Mouse (Mus musculus): Measurements from ENCODE around the gene Fbln7. TPM values are rescaled to one million over a fixed set of nuclear protein-coding genes. Genes with fewer than 3 reads are reported as not detected.
A peak's percentile ranks its signal among the peaks of the same experiment; 100 is the strongest.

Gene Fbln7
- 0.21 and 0.42 TPM in 2 replicates for polyA plus RNA-seq (2015; fragmentation: Nextera tagmentation; extraction: Ambion mirVana)

GRCm38 (mm10) chr2:128862636-128863035, at the start of gene Fbln7:
Gene Fbln7, plus strand, starts transcription at chr2:128862981.
- H3K4me2 ChIP-seq (ENCODE audit: low read depth, low read length), result peak within 1 kb of the TSS; percentile 57
- peak within 1 kb of the TSS; percentile 41 for H3K4me3 ChIP-seq (ENCODE audit: low read depth, low read length)
- no peak within 1 kb of the TSS for H3K27ac ChIP-seq (ENCODE audit: low read length)
- peaks cover 15% of the 10 kb centered on the region for H3K27me3 ChIP-seq (ENCODE audit: control insufficient read depth, insufficient read depth, low read depth, low read length)
- H3K9ac ChIP-seq (ENCODE audit: low read depth, low read length), result no peak within 1 kb of the TSS
- ATAC-seq (ENCODE audit: low read depth), result no peak
- 67% methylated on average over 9 of the region's 9 CpGs for WGBS (ENCODE audit: insufficient replicate concordance)
- no peaks in the 10 kb centered on the region for H3K9me3 ChIP-seq (replicated peaks; ENCODE audit: control insufficient read depth, low read length)
- H3K4me1 ChIP-seq (ENCODE audit: control insufficient read depth, low read depth, low read length), result no peaks in the 10 kb centered on the region
- no peaks in the 10 kb centered on the region for H3K36me3 ChIP-seq (ENCODE audit: control insufficient read depth, insufficient read depth)

GRCm38 (mm10) chr2:128816311-128816710, 46.5 kb upstream of the Fbln7 start:
- no peak overlapping the region for H3K4me2 ChIP-seq (ENCODE audit: low read depth, low read length)
- no peak overlapping the region for H3K4me3 ChIP-seq (ENCODE audit: low read depth, low read length)
- no peak for ATAC-seq (ENCODE audit: low read depth)
- H3K4me1 ChIP-seq (ENCODE audit: control insufficient read depth, low read depth, low read length), result peaks cover 18% of the 10 kb centered on the region
- WGBS (ENCODE audit: insufficient replicate concordance), result 72% methylated on average over 1 of the region's 1 CpGs
- H3K36me3 ChIP-seq (ENCODE audit: control insufficient read depth, insufficient read depth), result no peaks in the 10 kb centered on the region
- no peak overlapping the region for H3K9ac ChIP-seq (ENCODE audit: low read depth, low read length)
- H3K9me3 ChIP-seq (replicated peaks; ENCODE audit: control insufficient read depth, low read length), result no peaks in the 10 kb centered on the region
- H3K27ac ChIP-seq (ENCODE audit: low read length), result no peak overlapping the region
- no peaks in the 10 kb centered on the region for H3K27me3 ChIP-seq (ENCODE audit: control insufficient read depth, insufficient read depth, low read depth, low read length)

- no peaks in the 10 kb centered on the region for H3K36me3 ChIP-seq (ENCODE audit: control insufficient read depth, insufficient read depth)
- WGBS (ENCODE audit: insufficient replicate concordance), result 48% methylated on average over 6 of the region's 6 CpGs
- peak overlapping the region; percentile 94 for H3K4me3 ChIP-seq (ENCODE audit: low read depth, low read length)
- H3K9me3 ChIP-seq (replicated peaks; ENCODE audit: control insufficient read depth, low read length), result no peaks in the 10 kb centered on the region
- no peaks in the 10 kb centered on the region for H3K27me3 ChIP-seq (ENCODE audit: control insufficient read depth, insufficient read depth, low read depth, low read length)
- H3K27ac ChIP-seq (ENCODE audit: low read length), result no peak overlapping the region; the same call in 1 of the 2 replicates
- peak overlapping the region; percentile 95 for H3K4me2 ChIP-seq (ENCODE audit: low read depth, low read length)
- H3K4me1 ChIP-seq (ENCODE audit: control insufficient read depth, low read depth, low read length), result peaks cover 18% of the 10 kb centered on the region
- no peak overlapping the region for H3K9ac ChIP-seq (ENCODE audit: low read depth, low read length)
- no peak for ATAC-seq (ENCODE audit: low read depth)
Measured at GRCm38 (mm10) chr2:128816916-128817315, 45.9 kb upstream of the Fbln7 start.

GRCm38 (mm10) chr2:128817387-128817785, 45.4 kb upstream of the Fbln7 start:
- under 1% methylated on average over 7 of the region's 7 CpGs for WGBS (ENCODE audit: insufficient replicate concordance)
- no peaks in the 10 kb centered on the region for H3K27me3 ChIP-seq (ENCODE audit: control insufficient read depth, insufficient read depth, low read depth, low read length)
- H3K4me3 ChIP-seq (ENCODE audit: low read depth, low read length), result peak overlapping the region; percentile 94
- H3K27ac ChIP-seq (ENCODE audit: low read length), result peak overlapping the region; percentile 86
- peak overlapping the region; percentile 95 for H3K4me2 ChIP-seq (ENCODE audit: low read depth, low read length)
- H3K36me3 ChIP-seq (ENCODE audit: control insufficient read depth, insufficient read depth), result no peaks in the 10 kb centered on the region
- ATAC-seq (ENCODE audit: low read depth), result no peak; the same call in 1 of the 2 replicates
- no peaks in the 10 kb centered on the region for H3K9me3 ChIP-seq (replicated peaks; ENCODE audit: control insufficient read depth, low read length)
- H3K4me1 ChIP-seq (ENCODE audit: control insufficient read depth, low read depth, low read length), result peaks cover 18% of the 10 kb centered on the region
- H3K9ac ChIP-seq (ENCODE audit: low read depth, low read length), result peak overlapping the region; percentile 61

GRCm38 (mm10) chr2:128817786-128818681, 44.7 kb upstream of the Fbln7 start, which contains the start of gene Tmem87b:
Gene Tmem87b, plus strand, starts transcription at chr2:128818118.
- under 1% methylated on average over 59 of the region's 59 CpGs for WGBS (ENCODE audit: insufficient replicate concordance)
- Histone ChIP-seq H3K4me3 (ENCODE audit: low read depth, low read length) (peak within 1 kb of the TSS; percentile 94), H3K27ac (ENCODE audit: low read length) (peak within 1 kb of the TSS; percentile 95), H3K27me3 (ENCODE audit: control insufficient read depth, insufficient read depth, low read depth, low read length) (no peaks in the 10 kb centered on the region), H3K9me3 (replicated peaks; ENCODE audit: control insufficient read depth, low read length) (no peaks in the 10 kb centered on the region), H3K36me3 (ENCODE audit: control insufficient read depth, insufficient read depth) (no peaks in the 10 kb centered on the region), H3K4me2 (ENCODE audit: low read depth, low read length) (peak within 1 kb of the TSS; percentile 95), H3K9ac (ENCODE audit: low read depth, low read length) (peak within 1 kb of the TSS; percentile 80), H3K4me1 (ENCODE audit: control insufficient read depth, low read depth, low read length) (peaks cover 18% of the 10 kb centered on the region)
- peak; percentile 87 for ATAC-seq (ENCODE audit: low read depth)

GRCm38 (mm10) chr2:128818956-128819643, 43.7 kb upstream of the Fbln7 start:
- Histone ChIP-seq H3K4me2 (ENCODE audit: low read depth, low read length) (peak overlapping the region; percentile 95), H3K4me1 (ENCODE audit: control insufficient read depth, low read depth, low read length) (peaks cover 18% of the 10 kb centered on the region), H3K27ac (ENCODE audit: low read length) (peak overlapping the region; percentile 95), H3K9me3 (replicated peaks; ENCODE audit: control insufficient read depth, low read length) (no peaks in the 10 kb centered on the region), H3K27me3 (ENCODE audit: control insufficient read depth, insufficient read depth, low read depth, low read length) (no peaks in the 10 kb centered on the region), H3K36me3 (ENCODE audit: control insufficient read depth, insufficient read depth) (no peaks in the 10 kb centered on the region), H3K4me3 (ENCODE audit: low read depth, low read length) (peak overlapping the region; percentile 94), H3K9ac (ENCODE audit: low read depth, low read length) (peak overlapping the region; percentile 80)
- no peak for ATAC-seq (ENCODE audit: low read depth)
- WGBS (ENCODE audit: insufficient replicate concordance), result 21% methylated on average over 14 of the region's 14 CpGs

- Histone ChIP-seq H3K9ac (ENCODE audit: low read depth, low read length) (no peak overlapping the region), H3K9me3 (replicated peaks; ENCODE audit: control insufficient read depth, low read length) (no peaks in the 10 kb centered on the region), H3K4me3 (ENCODE audit: low read depth, low read length) (no peak overlapping the region), H3K27ac (ENCODE audit: low read length) (no peak overlapping the region), H3K4me1 (ENCODE audit: control insufficient read depth, low read depth, low read length) (peaks cover 18% of the 10 kb centered on the region), H3K4me2 (ENCODE audit: low read depth, low read length) (no peak overlapping the region), H3K36me3 (ENCODE audit: control insufficient read depth, insufficient read depth) (no peaks in the 10 kb centered on the region), H3K27me3 (ENCODE audit: control insufficient read depth, insufficient read depth, low read depth, low read length) (no peaks in the 10 kb centered on the region)
- 65% methylated on average over 2 of the region's 2 CpGs for WGBS (ENCODE audit: insufficient replicate concordance)
- ATAC-seq (ENCODE audit: low read depth), result no peak
Measured at GRCm38 (mm10) chr2:128820631-128821030, 42.1 kb upstream of the Fbln7 start.

GRCm38 (mm10) chr2:128823893-128824292, 38.9 kb upstream of the Fbln7 start:
- Histone ChIP-seq H3K4me1 (ENCODE audit: control insufficient read depth, low read depth, low read length) (peaks cover 10% of the 10 kb centered on the region), H3K4me3 (ENCODE audit: low read depth, low read length) (no peak overlapping the region), H3K27ac (ENCODE audit: low read length) (no peak overlapping the region), H3K36me3 (ENCODE audit: control insufficient read depth, insufficient read depth) (peaks cover 6% of the 10 kb centered on the region; the same call in 1 of the 2 replicates), H3K4me2 (ENCODE audit: low read depth, low read length) (no peak overlapping the region), H3K9ac (ENCODE audit: low read depth, low read length) (no peak overlapping the region), H3K9me3 (replicated peaks; ENCODE audit: control insufficient read depth, low read length) (no peaks in the 10 kb centered on the region), H3K27me3 (ENCODE audit: control insufficient read depth, insufficient read depth, low read depth, low read length) (no peaks in the 10 kb centered on the region)
- WGBS (ENCODE audit: insufficient replicate concordance), result 73% methylated on average over 5 of the region's 5 CpGs
- no peak for ATAC-seq (ENCODE audit: low read depth)

All from liver, embryonic 16.5 days (tissue).